Mouse (Mus musculus): ENCODE results near the gene Nupl1.

DNA sequence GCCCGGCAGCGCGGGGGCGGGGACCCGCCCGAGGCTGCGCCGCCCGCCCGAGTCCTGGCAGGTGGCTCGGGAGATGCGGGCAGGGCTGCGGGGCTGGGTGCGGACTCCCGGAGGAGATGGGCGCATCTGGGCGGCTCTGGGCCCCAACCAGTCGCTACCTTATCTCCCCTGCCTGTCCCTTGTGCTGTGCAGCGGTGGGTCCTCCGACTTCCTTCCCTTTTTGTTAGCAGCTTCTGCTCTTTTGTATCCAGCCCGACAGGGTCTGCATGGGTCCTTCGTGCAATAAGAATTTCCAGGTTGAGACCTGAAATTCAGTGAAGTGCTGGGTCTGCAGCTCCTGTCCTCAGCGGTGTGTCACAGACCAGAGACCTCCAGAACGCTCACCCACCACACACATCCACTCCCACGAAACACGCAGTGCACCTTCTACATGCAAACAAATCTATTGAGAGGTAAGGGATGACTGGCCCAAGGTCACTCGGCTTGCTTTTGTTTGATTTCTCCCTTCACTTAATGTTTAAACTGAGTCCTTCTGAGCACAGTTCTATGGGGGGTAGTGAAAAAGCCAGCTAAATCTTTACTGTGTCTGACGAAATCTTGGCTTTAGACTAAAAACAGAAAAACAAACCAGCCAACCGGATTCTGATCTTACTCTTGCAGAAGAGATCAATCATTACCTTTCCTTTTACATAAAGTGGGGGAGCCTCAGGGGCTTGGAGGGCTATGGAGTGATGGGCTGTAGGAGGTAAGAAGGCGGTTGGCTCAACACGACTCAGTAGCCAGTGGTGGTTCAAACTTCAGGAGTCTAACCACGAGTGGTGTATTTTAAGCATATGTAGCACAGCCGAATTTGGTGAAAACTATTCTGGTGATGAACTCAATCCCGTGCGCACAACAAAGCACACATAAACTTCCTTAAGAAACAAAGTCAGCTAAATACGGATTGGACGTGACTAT lies 73.3 kb downstream of the Nupl1 start:
- TF ChIP-seq TCF12 (IDR thresholded peaks at IDR 0.05; ENCODE audit: low read depth, low read length), result no peak
- no peak for TF ChIP-seq KAT2A (IDR thresholded peaks at IDR 0.05; ENCODE audit: insufficient replicate concordance, low read length)
- no peak for TF ChIP-seq EP300 (IDR thresholded peaks at IDR 0.05; ENCODE audit: low read length)
- no peak for TF ChIP-seq RAD21 (IDR thresholded peaks at IDR 0.05; ENCODE audit: low read depth, low read length)
- TF ChIP-seq MEF2A (IDR thresholded peaks at IDR 0.05; ENCODE audit: borderline replicate concordance, low read depth, low read length), result no peak
- no peak for TF ChIP-seq ZKSCAN1 (IDR thresholded peaks at IDR 0.05; ENCODE audit: borderline replicate concordance, low read depth, low read length)
- no peak for TF ChIP-seq POLR2A (IDR thresholded peaks at IDR 0.05; ENCODE audit: low read depth, low read length)
- TF ChIP-seq CTCF (conservative IDR thresholded peaks at IDR 0.05 in 1 of 2, IDR thresholded peaks at IDR 0.05 in 1 of 2; ENCODE audit: low read depth in 2 of 2, low read length in 2 of 2), result no peak
- TF ChIP-seq HCFC1 (IDR thresholded peaks at IDR 0.05; ENCODE audit: low read depth, low read length), result no peak
- TF ChIP-seq CHD1 (IDR thresholded peaks at IDR 0.05; ENCODE audit: low read depth, low read length), result no peak
- no peak for TF ChIP-seq USF2 (conservative IDR thresholded peaks at IDR 0.05; ENCODE audit: low read depth, low read length)
